Mouse (Mus musculus) heart, adult 9 months (tissue): ENCODE measurements around the gene Gatad1.
"Not testable (repeated sequence)": the region's sequence is repeated elsewhere in the genome, so short reads cannot be mapped to it uniquely, and the experiment has no call there.

Experiments
- DNase-seq, 2 experiments: peaks; one replicate each; pipeline ENCODE4 v3.0.0; 2022; ENCODE audit warnings: low spot score in 2 of 2

Gene Gatad1

GRCm38 (mm10) chr5:3633951-3634350 lies 23.0 kb downstream of the Gatad1 start:
- no peak for DNase-seq

GRCm38 (mm10) chr5:3633315-3633714 lies 23.7 kb downstream of the Gatad1 start:
- DNase-seq = no peak

- DNase-seq = no peak
Observed at GRCm38 (mm10) chr5:3632285-3632684, 24.7 kb downstream of the Gatad1 start.

- no peak for DNase-seq
Observed at GRCm38 (mm10) chr5:3631512-3632271, 25.3 kb downstream of the Gatad1 start.

- no peak for DNase-seq
Observed at GRCm38 (mm10) chr5:3630055-3630454, 26.9 kb downstream of the Gatad1 start.

- no peak for DNase-seq
Observed at GRCm38 (mm10) chr5:3620486-3620885, 36.5 kb downstream of the Gatad1 start.

- not testable (repeated sequence) for DNase-seq
Observed at GRCm38 (mm10) chr5:3611835-3612234, 45.1 kb downstream of the Gatad1 start.

- DNase-seq = no peak
Observed at GRCm38 (mm10) chr5:3609241-3609640, 47.7 kb downstream of the Gatad1 start.

- DNase-seq = no peak
Observed at GRCm38 (mm10) chr5:3607114-3607513, 49.9 kb downstream of the Gatad1 start.

- no peak for DNase-seq
Observed at GRCm38 (mm10) chr5:3600790-3601189, 56.2 kb downstream of the Gatad1 start.

GRCm38 (mm10) chr5:3600298-3600697 lies 56.7 kb downstream of the Gatad1 start:
- DNase-seq = no peak

GRCm38 (mm10) chr5:3598766-3599165 lies 58.2 kb downstream of the Gatad1 start:
- DNase-seq = no peak

- DNase-seq = no peak
Observed at GRCm38 (mm10) chr5:3597171-3597570, 59.8 kb downstream of the Gatad1 start.

- DNase-seq = peak; percentile 74 to 76
Observed at GRCm38 (mm10) chr5:3596399-3596766, 60.6 kb downstream of the Gatad1 start, which contains the start of gene Rbm48. Rbm48 (minus strand) TSS chr5:3596585.

GRCm38 (mm10) chr5:3595693-3596398 lies 61.1 kb downstream of the Gatad1 start, which contains the start of gene Pex1:
Pex1 (plus strand) TSS chr5:3596066.
- DNase-seq = peak; percentile 96
